Mouse (Mus musculus) ES-Bruce4 (cell line): ENCODE results near the gene Anks3.

Experiments used
- CTCF ChIP-seq: IDR thresholded peaks from one replicate; pipeline ENCODE4 v1.8.1; 2011; ENCODE audit warnings: low read depth, low read length
- POLR2A ChIP-seq: IDR thresholded peaks from one replicate; pipeline ENCODE4 v1.8.1; 2011; ENCODE audit warnings: low read length; ENCODE audit not compliant: insufficient read depth

DNA sequence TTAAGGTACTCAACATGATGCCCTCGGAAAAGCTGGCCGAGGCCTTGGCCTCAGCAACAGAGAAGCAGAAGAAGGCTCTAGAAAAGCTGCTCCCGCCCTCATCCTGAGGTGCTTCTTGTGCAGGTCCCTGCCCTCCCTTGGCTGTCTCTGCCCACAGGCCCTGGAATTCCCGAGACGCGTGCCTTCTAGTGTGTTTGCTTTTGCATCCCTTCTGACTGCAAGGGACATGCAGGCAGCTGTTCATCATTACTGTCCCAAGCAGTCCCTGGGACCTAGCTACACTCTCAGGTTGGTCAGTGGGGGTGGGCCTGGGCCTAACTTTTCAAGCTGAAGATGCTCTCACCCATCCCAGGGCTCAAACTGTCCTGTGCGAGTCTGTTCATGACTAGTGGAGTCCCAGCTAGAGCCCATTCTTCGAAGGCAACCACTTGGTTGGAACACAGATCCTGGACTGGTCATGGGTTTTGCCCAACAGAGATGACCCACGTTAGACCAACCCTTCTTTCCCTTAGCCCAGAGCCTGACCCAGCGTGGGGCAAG, 23.6 kb downstream of the Anks3 start:
- TF ChIP-seq POLR2A (no peak), CTCF (no peak)
